ENCODE assay signal across 8 mouse cellular contexts in genomic region chr1:63112865-63113261, GRCm38 (mm10). TPM values are rescaled to one million over a fixed set of nuclear protein-coding genes. Genes with fewer than 3 reads are reported as not detected.
DNase-seq lines count a peak whose midpoint lies in the region; ATAC-seq lines count a peak whose summit lies in the region.

No protein-coding gene starts in this region.

- peak overlapping the region; percentile 98 for H3K27ac ChIP-seq in lung, embryonic 15.5 days

- no peaks in the 10 kb centered on the region for H3K27me3 ChIP-seq in lung, embryonic 15.5 days

- H3K9ac ChIP-seq in lung, embryonic 15.5 days = peak overlapping the region; percentile 99

- ATAC-seq in common myeloid progenitor, adult 5-6 weeks (replicated peaks; ENCODE audit: low read depth, poor library complexity, severe bottlenecking) = peak; percentile 10; the same call in 1 of the 2 replicates
- no peak for ATAC-seq in lung, embryonic 15.5 days (ENCODE audit: borderline replicate concordance, extremely low read depth, low FRiP score, low TSS enrichment)
- 0 out of 2 replicates have a peak, but pooled peaks have one; percentile 3 for ATAC-seq in neutrophil, adult 5-6 weeks (ENCODE audit: extremely low read depth, insufficient number of reproducible peaks, low FRiP score, poor library complexity, severe bottlenecking)

- H3K4me3 ChIP-seq in lung, embryonic 15.5 days = peak overlapping the region; percentile 94

- WGBS in lung, embryonic 15.5 days = 3% methylated on average over 11 of the region's 11 CpGs

- H3K4me2 ChIP-seq in lung, embryonic 15.5 days = peak overlapping the region; percentile 77

- DNase-seq in 3134 (ENCODE audit: extremely low read depth, insufficient read length, low spot score) (peak; percentile 60), NIH3T3 (ENCODE audit: low read depth) (peak; percentile 61)
- DNase-seq in heart, adult 11 months = peak; percentile 95
- peak; percentile 84 for DNase-seq in kidney, adult 11 months
- DNase-seq in urinary bladder, adult 2 months (ENCODE audit: low spot score) = peak; percentile 44

- peaks cover 36% of the 10 kb centered on the region for H3K4me1 ChIP-seq in lung, embryonic 15.5 days

- H3K9me3 ChIP-seq in lung, embryonic 15.5 days = no peaks in the 10 kb centered on the region

- no peaks in the 10 kb centered on the region; the same call in 1 of the 2 replicates for H3K36me3 ChIP-seq in lung, embryonic 15.5 days

RNA-seq across cellular contexts. Expression of gene Ino80d, which starts 1.6 kb away (rescaled TPM):
- 27.0 and 30.2 TPM in 2 replicates for total RNA-seq in common myeloid progenitor, adult 5-6 weeks (2017)
- 11.7 and 12.1 TPM in 2 replicates for polyA plus RNA-seq in lung, embryonic 15.5 days (2015; fragmentation: Nextera tagmentation; extraction: Ambion mirVana)
- total RNA-seq in neutrophil, adult 5-6 weeks (2017) = 35.7 and 40.6 TPM in 2 replicates
- polyA plus RNA-seq in urinary bladder, adult 2 months (2012; rRNA removed) = 7.6 and 8.4 TPM in 2 replicates

Comparison
In these comparisons a context has a peak if more than half of its experiments do, and no peak if none do; other contexts are left out.
1. DNase-seq: peak in every context shown above with its lines; median percentile 95 in heart, adult 11 months; 84 in kidney, adult 11 months; 61 in NIH3T3; 60 in 3134; 44 in urinary bladder, adult 2 months.